Mouse (Mus musculus) embryo, embryonic 10.5 days (tissue): ENCODE results near the gene Gfap.
A peak's percentile ranks its signal among the peaks of the same experiment; 100 is the strongest.

Experiments
- DNase-seq: peaks from one replicate; pipeline ENCODE4 v3.0.0-alpha.2; 2015; ENCODE audit warnings: low spot score

Gfap gene

DNA sequence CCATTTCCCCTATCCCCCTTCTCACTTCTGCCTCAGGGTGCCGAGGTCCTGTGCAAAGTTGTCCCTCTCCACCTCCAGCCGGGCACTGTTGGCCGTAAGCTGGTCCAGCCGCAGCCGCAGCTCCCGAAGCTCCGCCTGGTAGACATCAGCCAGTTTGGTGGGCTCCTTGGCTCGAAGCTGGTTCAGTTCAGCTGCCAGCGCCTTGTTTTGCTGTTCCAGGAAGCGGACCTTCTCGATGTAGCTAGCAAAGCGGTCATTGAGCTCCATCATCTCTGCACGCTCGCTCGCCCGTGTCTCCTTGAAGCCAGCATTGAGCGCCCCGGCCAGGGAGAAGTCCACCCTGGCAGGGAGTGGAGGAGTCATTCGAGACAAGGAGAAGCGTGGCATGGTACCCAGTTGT is 4.1 kb downstream of the Gfap start:
- DNase-seq = no peak

DNA sequence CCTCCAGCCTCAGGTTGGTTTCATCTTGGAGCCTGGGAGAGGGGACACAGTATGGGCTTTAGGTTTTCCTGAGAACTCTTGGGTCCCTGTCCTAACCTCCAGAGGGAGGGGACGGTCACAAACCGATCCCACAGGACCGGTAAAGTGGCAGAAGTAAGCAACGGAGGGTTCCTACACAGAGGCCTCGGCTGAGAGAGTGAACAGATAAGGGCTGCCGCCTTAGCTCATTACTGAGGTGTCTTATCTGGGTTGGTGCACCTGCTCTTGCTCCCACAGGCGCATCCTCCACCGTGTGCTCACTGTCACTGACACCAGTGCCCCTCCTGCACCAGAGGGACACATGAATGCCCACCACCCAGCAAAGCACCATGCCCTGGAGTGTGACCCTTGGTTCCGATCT is 4.9 kb downstream of the Gfap start:
- no peak for DNase-seq

DNA sequence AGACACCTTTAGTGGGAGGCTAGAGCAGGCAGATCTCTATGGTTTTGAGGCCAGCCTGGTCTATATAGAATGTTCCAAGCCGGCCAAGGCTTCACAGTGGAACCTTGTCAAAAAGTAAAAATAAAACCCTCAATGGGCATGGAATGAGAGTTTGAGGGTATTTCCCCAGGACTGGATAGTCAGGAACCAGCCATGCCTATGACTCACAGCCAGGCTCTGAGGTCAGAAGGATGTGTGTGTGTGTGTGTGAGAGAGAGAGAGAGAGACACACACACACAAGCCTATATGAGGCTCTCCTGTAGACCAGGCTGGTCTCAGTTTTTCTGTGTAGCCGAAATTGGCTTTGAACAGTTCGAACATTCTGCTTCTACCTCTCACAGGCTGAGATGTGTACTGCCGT is 6.0 kb downstream of the Gfap start:
- no peak for DNase-seq

DNA sequence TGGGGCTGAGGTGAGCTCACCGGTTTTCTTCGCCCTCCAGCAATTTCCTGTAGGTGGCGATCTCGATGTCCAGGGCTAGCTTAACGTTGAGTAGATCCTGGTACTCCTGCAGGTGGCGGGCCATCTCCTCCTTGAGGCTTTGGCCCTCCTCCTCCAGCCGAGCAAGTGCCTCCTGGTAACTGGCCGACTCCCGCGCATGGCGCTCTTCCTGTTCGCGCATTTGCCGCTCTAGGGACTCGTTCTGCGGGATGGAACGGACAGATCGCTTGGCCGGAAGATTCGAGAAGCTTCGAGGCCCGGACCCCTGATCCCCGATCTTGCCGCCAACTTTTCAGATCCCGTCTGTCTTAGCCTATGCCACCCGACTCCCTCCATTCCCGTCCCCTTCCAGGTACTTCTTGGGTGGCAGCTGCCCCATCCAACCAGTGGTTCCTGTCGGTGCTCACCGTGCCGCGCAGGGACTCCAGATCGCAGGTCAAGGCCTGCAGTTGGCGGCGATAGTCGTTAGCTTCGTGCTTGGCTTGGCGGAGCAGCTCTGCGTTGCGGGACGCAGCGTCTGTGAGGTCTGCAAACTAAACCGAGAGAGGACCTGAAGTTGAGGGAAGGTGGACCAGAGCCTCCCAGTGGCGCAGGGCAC is 7.6 kb downstream of the Gfap start:
- peak; percentile 86 for DNase-seq

DNA sequence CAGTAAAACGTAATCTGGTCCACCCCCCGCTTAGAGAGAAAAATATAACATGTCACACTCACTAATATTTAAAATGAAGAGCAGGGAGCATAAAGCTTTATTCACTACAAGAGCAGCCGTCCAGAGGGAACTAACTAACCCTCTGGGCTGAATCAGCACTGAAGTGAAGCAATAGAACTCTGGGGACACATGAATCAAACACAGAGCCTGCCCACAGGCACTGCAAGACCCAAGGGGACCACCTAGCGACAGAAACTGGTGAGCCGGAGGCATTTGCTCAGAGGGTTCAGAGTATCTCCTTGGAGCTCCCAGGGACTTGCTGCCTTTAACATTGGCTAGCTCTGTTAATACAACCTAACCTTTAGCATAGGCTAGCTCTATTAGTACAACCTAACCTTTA is 10.6 kb downstream of the Gfap start:
- DNase-seq = no peak

DNA sequence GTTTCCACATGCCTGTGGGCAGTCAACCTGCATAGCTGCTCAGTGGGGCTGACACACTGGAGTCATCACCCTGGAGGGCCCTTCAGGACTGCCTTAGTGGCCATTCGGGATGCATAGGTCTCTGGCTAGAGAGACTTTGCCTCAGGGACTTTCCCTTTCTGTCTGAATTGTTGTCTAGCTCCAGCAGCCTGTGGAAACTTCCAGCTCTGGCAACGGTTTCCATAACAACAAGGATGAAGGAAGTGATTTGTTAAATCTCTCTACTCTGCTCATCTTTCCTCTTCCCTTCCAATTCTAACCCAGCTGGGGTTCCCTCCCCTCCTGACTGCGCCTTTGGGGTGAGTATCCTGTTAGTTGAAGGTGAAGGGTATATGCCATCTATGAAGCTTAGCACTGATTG is 12.6 kb downstream of the Gfap start:
- DNase-seq = no peak

DNA sequence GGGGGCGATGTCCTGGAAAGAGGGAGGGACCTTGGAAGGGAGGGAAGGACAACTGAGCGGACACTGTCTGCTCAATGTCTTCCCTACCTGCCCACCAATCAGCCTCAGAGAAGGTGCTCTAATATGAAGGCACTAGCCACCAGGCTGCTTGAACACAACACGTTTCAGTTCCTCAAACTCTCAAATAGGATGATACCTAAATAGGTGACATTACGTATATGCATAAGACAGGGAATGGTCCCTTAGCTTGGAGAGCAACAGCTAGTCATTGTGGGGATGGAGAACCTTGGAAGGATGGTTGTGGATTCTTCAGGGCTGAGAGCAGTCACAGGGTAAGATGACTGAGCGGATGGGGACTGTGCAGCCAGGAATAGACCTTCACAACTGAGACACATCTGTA is 13.3 kb downstream of the Gfap start:
- no peak for DNase-seq

DNA sequence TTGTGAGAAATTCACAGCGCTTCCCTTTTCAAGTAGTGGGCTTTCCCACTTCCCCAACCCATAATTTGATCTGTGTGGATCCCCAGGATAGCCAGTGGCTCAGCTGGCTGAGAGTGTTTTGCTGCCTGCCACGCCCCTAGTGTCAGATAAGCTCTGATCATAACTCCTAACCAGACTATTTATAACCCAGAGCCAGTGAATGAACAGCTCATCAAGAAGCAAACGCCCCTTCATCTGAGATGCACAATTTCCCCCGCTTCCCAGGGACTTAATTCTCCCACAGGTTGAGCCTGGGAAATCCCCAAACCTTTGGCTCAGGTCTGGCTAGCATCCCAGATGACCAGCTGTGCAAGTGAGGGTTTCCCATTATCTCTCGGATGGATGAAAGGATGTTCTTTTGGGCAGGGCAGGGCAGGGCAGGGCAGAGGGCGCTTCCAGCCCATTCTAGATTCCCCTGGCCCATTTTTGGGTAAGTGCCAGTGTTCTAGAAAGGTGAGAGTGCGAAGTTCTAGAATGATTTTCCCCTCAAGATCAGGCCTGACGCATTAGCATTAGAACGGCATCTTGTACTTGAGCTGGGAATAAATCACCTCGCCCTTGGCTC is 16.0 kb downstream of the Gfap start, which contains the start of gene Fam187a:
TSS of gene Fam187a (plus strand) at position 554 of the 604 bp plus-strand sequence.
- no peak for DNase-seq

DNA sequence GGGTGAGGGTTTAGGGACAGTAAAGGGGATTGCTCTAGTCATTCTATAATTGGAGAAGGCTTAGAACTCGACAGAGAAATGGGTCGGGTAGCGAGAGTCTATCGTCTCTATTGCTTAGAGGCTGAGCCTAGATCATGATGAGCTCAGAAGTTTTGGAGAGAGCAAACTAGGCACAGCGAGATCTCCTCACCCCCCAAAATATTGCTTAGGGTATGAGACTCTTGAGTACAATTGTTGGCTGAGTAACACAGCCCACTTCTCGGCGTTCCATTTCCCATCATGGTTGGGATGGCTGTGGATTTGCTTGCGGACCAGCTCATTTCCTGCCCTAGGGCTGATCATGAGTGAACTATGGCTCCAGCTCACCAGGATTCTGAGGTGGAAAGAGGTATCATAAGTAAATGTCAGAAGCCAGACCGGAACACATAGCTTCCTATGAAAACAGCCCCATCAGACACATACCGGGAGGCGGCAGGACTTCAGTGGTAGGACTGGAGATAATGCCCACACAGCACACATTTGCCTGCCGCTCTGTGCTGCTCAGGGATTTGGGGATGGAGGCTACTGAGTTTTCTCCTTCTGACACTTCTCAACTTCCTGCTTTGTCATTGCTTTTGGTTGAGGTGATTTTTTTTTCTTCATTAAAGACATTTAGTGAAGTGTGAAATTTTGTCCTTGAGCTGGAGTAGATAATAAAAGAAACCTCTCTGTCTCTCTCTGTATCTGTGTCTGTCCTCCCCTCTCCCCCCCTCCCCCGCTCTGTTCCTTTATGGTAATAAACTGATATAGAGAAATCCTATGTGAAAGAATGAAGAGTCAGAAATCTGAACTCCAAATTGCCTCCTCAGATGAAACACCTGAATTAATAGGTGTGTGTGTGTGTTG is 19.2 kb downstream of the Gfap start:
- DNase-seq = peak; percentile 10

DNA sequence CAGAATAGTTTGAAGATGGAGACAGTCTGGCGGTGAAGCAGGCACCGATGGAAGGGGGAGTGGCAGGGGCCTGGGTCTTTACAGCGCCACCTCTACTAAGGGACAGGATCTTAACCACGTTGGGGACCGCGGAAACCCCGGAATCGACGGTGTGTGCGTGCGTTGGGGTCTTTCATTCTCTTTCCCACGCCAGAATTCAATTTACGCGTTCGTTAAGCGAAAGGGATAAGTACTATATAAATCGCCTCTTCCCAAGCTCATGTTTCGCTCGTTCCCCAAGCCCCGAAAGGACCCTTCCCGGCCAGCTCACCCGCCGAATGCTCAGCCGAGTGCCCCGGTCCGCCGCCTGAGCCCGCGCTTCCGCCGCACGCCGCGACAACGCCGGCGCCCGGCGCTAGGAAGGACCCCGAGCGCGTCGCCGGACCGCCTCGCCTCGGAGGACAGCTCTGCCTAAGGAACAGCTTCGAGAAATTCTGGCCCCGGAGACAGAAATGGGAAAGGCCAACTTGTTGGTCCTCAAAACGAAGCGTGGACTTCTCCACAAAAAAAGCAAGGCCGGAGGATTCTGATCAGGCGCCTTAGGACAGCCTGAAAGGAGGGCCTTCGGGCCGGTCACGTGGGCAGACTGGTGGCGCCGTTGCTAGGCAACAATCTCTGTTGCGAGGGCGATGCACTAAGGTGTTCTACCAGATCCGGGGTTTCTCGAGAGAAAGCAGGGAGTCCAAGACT is 20.0 kb downstream of the Gfap start, which contains the start of the genes Eftud2 and Ccdc103:
TSS of gene Eftud2 (minus strand) at position 401 of the 729 bp plus-strand sequence.
TSS of gene Ccdc103 (plus strand) at position 620 of the 729 bp plus-strand sequence.
- DNase-seq = peak; percentile 96

DNA sequence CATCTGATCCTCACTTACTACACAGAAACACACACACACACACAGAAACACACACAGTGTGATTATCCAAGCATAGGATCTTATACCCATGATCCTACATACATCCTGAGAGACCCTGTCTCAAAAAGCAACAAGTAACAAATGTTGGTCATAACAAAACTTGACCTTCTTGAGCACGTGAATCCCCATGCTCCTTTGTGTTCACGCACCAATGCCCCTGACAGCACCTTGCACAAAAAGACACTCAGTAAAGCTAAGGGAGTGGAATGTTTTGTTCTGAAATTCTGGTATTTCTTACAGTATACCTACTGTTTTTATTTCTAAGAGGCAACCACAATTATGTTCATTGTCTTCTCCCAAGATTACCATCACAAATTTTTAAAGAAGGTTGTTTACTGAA is 21.2 kb downstream of the Gfap start:
- no peak for DNase-seq

DNA sequence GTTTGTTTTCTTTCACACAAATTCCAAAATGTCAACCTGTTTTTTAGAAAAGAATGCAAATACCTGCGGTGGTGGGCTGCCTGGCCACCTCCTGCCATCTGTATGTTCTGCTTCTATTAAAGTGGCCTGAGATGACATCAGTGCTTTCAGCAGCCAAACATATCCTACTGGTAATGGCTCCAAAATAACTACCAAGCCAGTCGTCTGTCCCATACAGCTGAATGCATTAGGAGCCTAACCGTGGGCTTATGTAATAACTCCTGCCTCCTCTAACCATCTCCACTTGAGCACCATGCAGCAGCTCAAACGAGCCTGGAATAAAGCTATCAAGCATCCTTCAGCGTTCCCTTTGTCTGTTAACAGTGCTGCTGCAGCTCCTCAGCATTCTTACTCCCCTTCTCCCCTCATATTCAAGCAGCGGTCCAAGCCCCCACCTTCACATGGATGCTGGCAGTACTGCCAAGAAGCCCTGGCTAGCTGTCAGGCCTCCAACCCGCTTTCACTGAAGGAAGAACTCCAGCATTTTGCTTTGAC is 25.8 kb downstream of the Gfap start:
- DNase-seq = no peak

DNA sequence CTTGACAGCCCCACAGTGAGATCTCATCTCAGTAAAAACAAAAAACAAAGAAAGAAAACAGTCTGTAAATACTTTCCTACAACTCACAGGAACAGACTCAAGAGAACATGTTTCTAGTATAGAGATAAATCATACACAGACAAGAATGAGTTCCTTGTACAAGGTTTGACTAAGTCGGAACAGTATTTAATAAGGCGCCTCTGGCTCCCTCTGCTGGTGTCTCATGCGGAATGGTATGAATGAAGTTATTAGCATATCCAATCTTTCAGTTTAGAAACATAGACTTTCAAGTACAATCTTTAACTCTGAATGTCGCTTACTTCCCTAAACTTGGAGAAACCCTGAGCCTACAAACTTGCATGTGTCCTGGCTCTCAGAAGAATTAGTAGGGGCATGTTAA is 36.4 kb downstream of the Gfap start:
- DNase-seq = peak; percentile 88

DNA sequence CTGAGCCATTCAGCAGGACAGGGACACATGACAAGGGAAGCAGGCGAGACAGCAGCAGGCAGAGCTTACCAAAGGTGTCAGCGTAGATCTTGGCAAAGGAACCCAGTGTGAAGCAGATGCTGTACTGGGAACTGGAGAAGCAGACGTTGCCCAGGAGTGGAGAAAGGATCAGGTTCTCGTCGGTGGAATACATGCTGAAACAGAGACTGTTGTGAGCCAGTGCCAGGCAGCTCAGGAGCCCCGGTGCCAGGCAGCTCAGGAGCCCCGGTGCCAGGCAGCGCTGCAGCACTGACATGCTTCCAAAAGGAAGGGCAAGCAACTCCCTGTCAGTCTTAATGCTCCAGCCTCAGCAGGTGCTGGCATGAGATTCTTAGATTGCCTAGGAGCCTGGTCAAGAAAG is 40.8 kb downstream of the Gfap start:
- no peak for DNase-seq

DNA sequence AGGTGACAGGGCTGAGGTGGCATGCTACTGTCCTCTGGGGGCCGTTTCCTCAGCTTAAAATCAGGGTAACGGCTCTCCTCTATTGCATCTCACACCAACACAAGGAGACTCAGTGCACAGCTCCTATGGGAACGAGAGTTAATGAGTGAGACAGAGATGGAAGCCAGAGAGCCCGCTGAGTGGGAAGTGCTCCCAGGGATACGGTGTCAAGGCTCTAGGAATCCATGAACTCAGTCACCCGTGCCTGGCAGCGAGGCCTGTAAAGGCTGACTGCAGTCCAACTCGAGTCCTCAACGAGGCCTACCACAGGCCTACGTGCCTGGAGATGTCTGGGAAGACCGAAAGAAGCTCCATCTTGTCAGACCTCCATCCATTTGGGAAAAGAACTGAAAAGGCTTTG is 41.8 kb downstream of the Gfap start:
- no peak for DNase-seq

DNA sequence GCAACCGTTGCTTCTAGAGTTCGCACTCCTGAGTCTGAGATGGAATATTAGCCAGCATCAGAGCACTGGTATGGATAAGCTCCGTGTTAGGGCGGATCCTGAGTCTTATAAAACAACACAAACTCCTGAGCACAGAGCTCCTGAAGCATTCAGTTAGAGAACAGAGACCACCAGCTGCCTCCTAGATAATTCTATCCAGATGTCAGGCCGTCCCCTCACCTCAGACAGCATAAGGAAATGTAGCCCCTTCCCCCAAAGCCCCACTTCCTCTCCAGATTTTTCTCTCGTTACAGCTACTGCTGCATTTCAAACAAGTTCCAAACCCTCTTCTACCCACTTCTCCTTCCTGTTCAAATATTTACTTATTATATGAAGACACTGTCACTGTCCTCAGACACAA is 44.8 kb downstream of the Gfap start:
- DNase-seq = peak; percentile 54

DNA sequence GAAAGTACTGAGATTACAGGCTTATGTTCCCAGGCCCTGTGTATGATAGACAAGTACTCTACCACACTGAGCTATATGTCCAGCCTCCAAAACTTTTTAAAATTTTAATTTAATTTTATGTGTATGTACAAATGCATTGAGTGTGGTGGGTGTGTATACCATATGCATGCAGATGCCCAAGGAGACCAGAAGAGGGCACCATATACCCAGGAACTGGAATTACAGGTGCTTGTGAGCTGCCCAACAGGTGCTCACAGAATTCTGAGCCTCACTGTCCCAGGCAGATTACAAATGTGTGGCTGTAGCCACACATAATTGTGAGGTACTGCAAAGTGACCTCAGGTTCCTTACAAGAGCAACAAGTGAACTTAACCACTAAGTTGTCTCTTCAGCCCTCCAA is 47.0 kb downstream of the Gfap start:
- DNase-seq = peak; percentile 15

DNA sequence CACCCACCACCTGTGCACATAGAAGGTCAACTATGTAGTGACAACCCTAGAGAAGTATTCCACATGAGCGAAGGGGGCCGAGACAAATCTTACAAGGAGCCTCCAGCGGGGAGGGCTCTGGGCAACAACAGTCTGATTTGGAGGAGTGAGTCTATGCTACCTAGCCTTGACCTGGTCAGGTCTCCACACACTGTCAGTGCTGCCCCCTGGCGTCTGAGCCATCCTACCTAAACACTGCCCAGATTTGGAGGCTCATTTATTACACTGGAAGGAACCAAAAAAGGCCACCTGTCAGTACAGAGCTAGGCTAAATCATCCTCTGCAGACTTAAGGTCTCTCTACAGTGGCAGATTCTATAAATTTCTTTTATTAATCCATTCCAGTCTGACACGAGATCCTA is 48.8 kb downstream of the Gfap start:
- DNase-seq = peak; percentile 77

DNA sequence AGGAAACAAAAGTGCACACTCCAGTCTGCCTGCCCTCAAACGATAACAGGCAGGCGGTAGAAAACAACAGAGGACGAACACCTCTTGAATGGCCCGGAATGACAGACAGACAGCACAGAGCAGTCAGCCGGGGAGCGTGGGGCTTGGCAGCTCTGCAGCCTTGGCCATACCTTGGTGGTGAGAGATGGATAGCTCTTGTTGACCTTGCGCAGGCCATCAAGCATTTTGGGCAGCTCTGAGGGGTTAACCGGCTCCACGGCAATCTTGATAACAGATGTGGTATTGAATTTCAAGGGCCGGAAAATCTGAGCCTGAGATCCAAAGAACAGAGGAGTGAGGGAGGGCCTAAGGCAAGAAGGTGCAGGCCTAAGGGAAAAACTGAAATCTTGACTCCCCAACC is 54.8 kb downstream of the Gfap start:
- DNase-seq = no peak

DNA sequence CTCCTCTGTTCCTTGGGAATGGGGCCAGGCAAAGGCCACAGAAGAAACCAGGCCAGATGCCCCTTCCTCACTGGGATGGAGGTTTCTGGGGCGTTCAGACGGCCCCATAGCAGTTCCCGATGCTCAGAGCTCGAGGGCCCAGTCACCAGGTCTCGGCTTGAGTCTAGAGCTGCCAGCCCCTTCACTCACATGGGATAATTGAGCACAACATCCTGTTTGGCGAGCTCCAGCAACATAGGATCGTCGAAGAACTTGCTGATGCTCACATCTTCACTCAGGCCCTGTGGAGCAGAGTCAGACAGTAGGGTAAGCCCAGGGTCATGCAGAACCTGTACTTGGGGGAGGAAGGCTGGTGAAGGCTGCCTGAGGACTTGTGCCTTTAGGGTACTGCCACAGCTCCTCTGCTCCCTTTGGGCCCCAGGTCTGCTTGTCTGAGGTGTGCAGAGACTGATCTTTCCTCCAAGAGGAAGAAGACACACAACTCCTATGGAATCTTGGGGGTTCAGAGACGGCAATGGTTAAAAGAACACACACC is 62.0 kb downstream of the Gfap start:
- no peak for DNase-seq

DNA sequence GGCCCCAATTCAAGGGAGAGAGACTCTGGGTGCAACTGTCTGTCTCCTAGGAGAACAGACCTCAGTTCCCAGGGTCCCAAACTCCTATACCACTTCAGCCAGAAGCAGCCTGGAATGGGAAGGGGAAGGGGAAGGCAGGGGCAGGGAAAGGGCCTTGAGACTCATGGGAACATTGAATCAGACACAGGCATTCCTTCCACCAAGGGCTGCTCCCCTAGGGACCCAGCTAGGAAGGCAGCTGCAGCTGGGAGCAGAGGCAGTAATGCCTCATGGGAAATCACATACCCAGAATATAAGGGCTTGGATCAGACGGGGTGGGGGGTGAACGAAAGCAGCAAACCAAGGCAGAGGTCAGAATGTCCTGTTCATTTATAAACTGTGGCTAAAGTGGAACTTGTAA is 62.6 kb downstream of the Gfap start:
- DNase-seq = no peak

DNA sequence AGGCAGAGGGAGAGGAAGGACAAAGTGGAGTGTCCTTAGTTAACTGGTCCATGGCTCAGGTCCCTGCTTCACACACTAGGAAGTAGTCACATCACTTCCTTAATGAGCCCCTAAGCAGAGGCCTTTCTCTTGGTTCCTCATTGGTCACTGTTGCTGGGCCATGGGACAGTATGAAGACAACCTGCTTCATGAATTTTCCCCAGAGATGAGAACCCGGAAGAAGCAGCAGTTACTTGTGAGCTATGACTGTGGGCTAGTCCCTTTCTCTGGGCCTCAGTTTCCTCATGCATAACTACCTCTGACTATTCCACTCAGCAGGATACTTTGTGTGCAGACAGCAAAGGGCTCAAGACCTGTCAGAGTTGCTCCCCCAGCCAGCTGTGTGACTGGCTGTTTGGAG is 63.3 kb downstream of the Gfap start:
- DNase-seq = no peak
